Mouse (Mus musculus): ENCODE measurements around the gene Tgfb1. TPM values are rescaled to one million over a fixed set of nuclear protein-coding genes. Genes with fewer than 3 reads are reported as not detected.
"Not testable (repeated sequence)": the region's sequence is repeated elsewhere in the genome, so short reads cannot be mapped to it uniquely, and the experiment has no call there.

The Tgfb1 gene
- total RNA-seq, 2 experiments from 2014 or later = 12.0 to 64.9 TPM

GRCm38 (mm10) chr7:25702350-25702749 lies 15.5 kb downstream of the Tgfb1 start:
- ATAC-seq (replicated peaks; ENCODE audit: low FRiP score, poor library complexity, severe bottlenecking) = no peak

- no peak for ATAC-seq (replicated peaks; ENCODE audit: low FRiP score, poor library complexity, severe bottlenecking)
Measured at GRCm38 (mm10) chr7:25703793-25704494, 17.1 kb downstream of the Tgfb1 start.

- ATAC-seq (replicated peaks; ENCODE audit: low FRiP score, poor library complexity, severe bottlenecking) = no peak
Measured at GRCm38 (mm10) chr7:25704716-25705364, 18.0 kb downstream of the Tgfb1 start.

- no peak for ATAC-seq (replicated peaks; ENCODE audit: low FRiP score, poor library complexity, severe bottlenecking)
Measured at GRCm38 (mm10) chr7:25705801-25706251, 19.0 kb downstream of the Tgfb1 start.

GRCm38 (mm10) chr7:25706578-25707170 lies 19.9 kb downstream of the Tgfb1 start:
- no peak for ATAC-seq (replicated peaks; ENCODE audit: low FRiP score, poor library complexity, severe bottlenecking)

- no peak for ATAC-seq (replicated peaks; ENCODE audit: low FRiP score, poor library complexity, severe bottlenecking)
Measured at GRCm38 (mm10) chr7:25707581-25708292, 20.9 kb downstream of the Tgfb1 start.

GRCm38 (mm10) chr7:25709961-25710360 lies 23.2 kb downstream of the Tgfb1 start:
- no peak for ATAC-seq (replicated peaks; ENCODE audit: low FRiP score, poor library complexity, severe bottlenecking)

GRCm38 (mm10) chr7:25710519-25711130 lies 23.8 kb downstream of the Tgfb1 start:
- no peak for ATAC-seq (replicated peaks; ENCODE audit: low FRiP score, poor library complexity, severe bottlenecking)

GRCm38 (mm10) chr7:25711165-25711564 lies 24.4 kb downstream of the Tgfb1 start:
- no peak for ATAC-seq (replicated peaks; ENCODE audit: low FRiP score, poor library complexity, severe bottlenecking)

GRCm38 (mm10) chr7:25711731-25712197 lies 25.0 kb downstream of the Tgfb1 start:
- no peak for ATAC-seq (replicated peaks; ENCODE audit: low FRiP score, poor library complexity, severe bottlenecking)

- no peak for ATAC-seq (replicated peaks; ENCODE audit: low FRiP score, poor library complexity, severe bottlenecking)
Measured at GRCm38 (mm10) chr7:25712801-25713200, 26.0 kb downstream of the Tgfb1 start.

GRCm38 (mm10) chr7:25714581-25714980 lies 27.8 kb downstream of the Tgfb1 start:
- ATAC-seq (replicated peaks; ENCODE audit: low FRiP score, poor library complexity, severe bottlenecking) = no peak

GRCm38 (mm10) chr7:25715731-25716271 lies 29.0 kb downstream of the Tgfb1 start:
- ATAC-seq (replicated peaks; ENCODE audit: low FRiP score, poor library complexity, severe bottlenecking) = no peak

GRCm38 (mm10) chr7:25717478-25717877 lies 30.7 kb downstream of the Tgfb1 start:
- ATAC-seq (replicated peaks; ENCODE audit: low FRiP score, poor library complexity, severe bottlenecking) = no peak

- peak; percentile 96 for ATAC-seq (replicated peaks; ENCODE audit: low FRiP score, poor library complexity, severe bottlenecking)
Measured at GRCm38 (mm10) chr7:25718788-25719417, 32.1 kb downstream of the Tgfb1 start, which contains the start of gene Ccdc97. TSS of gene Ccdc97 (minus strand) at chr7:25719088.

- ATAC-seq (replicated peaks; ENCODE audit: low FRiP score, poor library complexity, severe bottlenecking) = peak; percentile 56; the same call in 1 of the 2 replicates
Measured at GRCm38 (mm10) chr7:25719761-25720610, 33.2 kb downstream of the Tgfb1 start.

GRCm38 (mm10) chr7:25720760-25721159 lies 34.0 kb downstream of the Tgfb1 start:
- no peak for ATAC-seq (replicated peaks; ENCODE audit: low FRiP score, poor library complexity, severe bottlenecking)

GRCm38 (mm10) chr7:25721776-25722175 lies 35.0 kb downstream of the Tgfb1 start:
- not testable (repeated sequence) for ATAC-seq (replicated peaks; ENCODE audit: low FRiP score, poor library complexity, severe bottlenecking)

Measured in erythroblast, adult 5-6 weeks (primary cell).